Mouse (Mus musculus): ENCODE measurements around the gene Cd82. TPM values are rescaled to one million over a fixed set of nuclear protein-coding genes. Genes with fewer than 3 reads are reported as not detected.

The Cd82 gene
- polyA plus RNA-seq, 1 experiment from 2014 or later, result 22.2 TPM

DNA sequence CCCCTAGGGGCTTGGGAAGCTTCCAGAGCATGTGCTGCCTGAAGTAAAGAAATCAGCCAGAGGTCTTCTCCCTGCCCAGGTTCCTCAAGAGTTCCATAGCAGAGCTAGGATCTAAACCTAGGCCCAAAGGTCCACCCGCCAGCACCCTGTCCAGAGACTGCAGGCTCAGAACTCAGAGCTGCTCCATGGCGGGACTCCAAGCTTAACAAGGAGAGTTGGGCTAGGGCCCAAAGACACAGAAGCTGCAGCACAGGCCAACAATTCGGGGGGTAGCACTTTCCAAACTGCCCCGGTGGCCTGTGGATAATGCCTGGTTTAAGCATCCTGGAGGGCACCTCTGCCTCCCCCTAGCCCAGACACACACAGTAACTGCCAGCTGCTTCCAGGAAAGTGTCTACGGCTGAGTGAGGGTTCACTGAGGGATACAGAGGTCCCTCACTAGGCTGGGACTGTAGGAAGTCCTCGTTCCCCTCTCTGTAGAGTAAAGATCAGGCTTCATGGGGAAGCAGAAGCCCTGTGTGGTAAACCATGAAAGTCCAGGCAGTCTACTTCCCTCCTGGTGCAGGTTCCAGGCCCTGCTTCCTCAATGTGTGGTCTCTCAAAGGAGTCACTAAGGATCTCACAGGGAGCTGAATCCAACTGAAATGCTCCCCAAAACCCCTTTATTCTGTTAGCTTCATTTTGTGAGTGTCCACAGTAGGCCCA lies 5.4 kb downstream of the Cd82 start:
- Histone ChIP-seq H3K36me3 (ENCODE audit: insufficient read depth) (no peaks in the 10 kb centered on the region), H3K4me1 (ENCODE audit: insufficient read depth) (peaks cover 42% of the 10 kb centered on the region), H3K9me3 (ENCODE audit: low read depth, low read length) (no peaks in the 10 kb centered on the region), H3K27ac (ENCODE audit: low read depth) (no peak overlapping the region; the same call in 1 of the 2 replicates), H3K4me3 (ENCODE audit: low read depth, low read length) (no peak overlapping the region), H3K4me2 (no peak overlapping the region), H3K27me3 (ENCODE audit: insufficient read depth, low read length) (no peaks in the 10 kb centered on the region), H3K9ac (no peak overlapping the region)
- 57% methylated on average over 6 of the region's 6 CpGs for WGBS
- TF ChIP-seq CTCF (IDR thresholded peaks at IDR 0.05; ENCODE audit: low read depth), result no peak
- DNase-seq, result peak; percentile 64
- ATAC-seq (ENCODE audit: insufficient read depth), result no peak

DNA sequence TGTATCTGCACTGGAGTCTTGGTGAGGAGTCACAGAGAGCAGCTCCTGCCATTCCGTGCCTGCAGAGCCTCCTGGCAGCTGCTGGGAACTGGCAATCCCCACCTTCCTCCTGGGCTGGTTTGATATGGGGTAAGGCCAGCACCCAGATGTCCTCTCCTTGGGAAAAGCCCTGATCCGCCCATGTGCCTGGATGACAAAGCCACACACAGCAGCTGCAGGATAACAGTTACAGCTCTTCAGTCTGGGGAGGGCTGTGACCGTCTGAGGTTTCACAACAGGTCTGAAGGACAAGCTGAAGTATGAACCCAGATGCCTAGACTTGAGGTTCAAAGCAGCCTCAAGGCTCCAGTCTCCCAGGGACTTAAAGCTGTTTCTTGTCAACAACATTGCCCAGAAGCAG lies 6.8 kb downstream of the Cd82 start:
- Histone ChIP-seq H3K4me2 (no peak overlapping the region), H3K9me3 (ENCODE audit: low read depth, low read length) (no peaks in the 10 kb centered on the region), H3K27ac (ENCODE audit: low read depth) (peak overlapping the region; percentile 48; the same call in 1 of the 2 replicates), H3K27me3 (ENCODE audit: insufficient read depth, low read length) (no peaks in the 10 kb centered on the region), H3K4me3 (ENCODE audit: low read depth, low read length) (no peak overlapping the region), H3K4me1 (ENCODE audit: insufficient read depth) (peaks cover 38% of the 10 kb centered on the region), H3K36me3 (ENCODE audit: insufficient read depth) (no peaks in the 10 kb centered on the region), H3K9ac (no peak overlapping the region)
- ATAC-seq (ENCODE audit: insufficient read depth) (peak; percentile 50), DNase-seq (peak; percentile 85)
- no peak for TF ChIP-seq CTCF (IDR thresholded peaks at IDR 0.05; ENCODE audit: low read depth)
- WGBS, result 26% methylated on average over 3 of the region's 3 CpGs

DNA sequence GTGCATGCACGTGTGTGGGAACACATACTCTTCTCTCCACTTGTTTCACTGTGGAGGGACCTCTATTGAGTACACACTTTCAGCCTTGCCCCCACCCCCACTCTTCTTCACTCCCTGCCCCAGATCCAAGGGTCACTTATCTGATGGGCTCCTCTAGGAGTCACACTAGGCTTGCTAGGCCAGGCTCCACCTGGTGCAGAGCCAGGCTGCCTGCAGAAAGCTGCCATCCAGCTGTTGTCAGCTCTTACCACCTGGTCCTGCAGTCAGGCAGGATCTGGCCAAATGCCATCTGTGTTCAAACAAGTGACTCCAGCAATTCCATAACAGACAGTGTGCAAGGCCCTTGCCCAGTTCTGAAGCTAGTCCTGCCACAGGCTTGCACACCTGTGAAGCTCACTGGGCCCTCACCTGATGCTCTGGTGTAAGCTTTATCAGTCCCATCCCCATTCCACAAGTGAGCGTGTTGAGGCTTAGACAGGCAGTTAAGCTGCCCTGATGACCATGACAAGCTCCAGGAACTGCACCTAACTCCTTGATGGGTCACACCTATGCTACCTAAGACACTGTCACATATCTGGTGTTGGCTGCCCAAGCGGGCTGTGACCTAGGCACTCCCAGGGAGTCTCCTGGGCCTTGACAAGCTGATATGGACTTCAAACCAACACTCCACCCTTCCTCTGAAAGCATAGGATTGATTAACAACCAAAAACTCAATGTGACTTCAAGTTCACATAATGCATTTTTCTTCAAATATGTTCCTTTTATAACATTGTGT lies 7.9 kb downstream of the Cd82 start:
- no peak for TF ChIP-seq CTCF (IDR thresholded peaks at IDR 0.05; ENCODE audit: low read depth)
- Histone ChIP-seq H3K27me3 (ENCODE audit: insufficient read depth, low read length) (no peaks in the 10 kb centered on the region), H3K27ac (ENCODE audit: low read depth) (peak overlapping the region; percentile 42; the same call in 1 of the 2 replicates), H3K9ac (no peak overlapping the region), H3K4me2 (no peak overlapping the region), H3K36me3 (ENCODE audit: insufficient read depth) (no peaks in the 10 kb centered on the region), H3K9me3 (ENCODE audit: low read depth, low read length) (no peaks in the 10 kb centered on the region), H3K4me1 (ENCODE audit: insufficient read depth) (peaks cover 42% of the 10 kb centered on the region), H3K4me3 (ENCODE audit: low read depth, low read length) (no peak overlapping the region)
- 44% methylated on average over 3 of the region's 3 CpGs for WGBS
- DNase-seq (peak; percentile 64), ATAC-seq (ENCODE audit: insufficient read depth) (0 out of 2 replicates have a peak, but pooled peaks have one; percentile 0)

DNA sequence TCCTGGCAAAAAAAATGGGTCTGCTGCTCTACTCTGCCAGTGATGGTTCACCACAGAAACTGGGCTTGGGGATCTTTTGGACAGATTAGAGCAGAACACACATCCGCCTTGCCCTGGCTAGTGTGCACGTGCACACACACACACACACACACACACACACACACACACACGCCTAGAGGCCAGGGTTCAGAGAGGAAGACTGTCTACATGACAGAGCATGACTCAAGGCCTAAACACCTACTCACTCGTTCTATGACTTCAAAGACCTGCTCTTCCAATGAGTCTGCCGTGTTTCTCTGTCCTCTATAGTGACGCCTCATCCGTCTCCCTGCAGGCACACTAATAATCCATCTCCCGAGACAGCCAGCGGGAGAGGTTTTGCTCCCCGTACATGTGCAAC lies 8.6 kb downstream of the Cd82 start:
- ATAC-seq (ENCODE audit: insufficient read depth), result peak; percentile 4; the same call in 1 of the 2 replicates
- no peak overlapping the region for H3K9ac ChIP-seq
- TF ChIP-seq CTCF (IDR thresholded peaks at IDR 0.05; ENCODE audit: low read depth), result no peak
- no peaks in the 10 kb centered on the region for H3K9me3 ChIP-seq (ENCODE audit: low read depth, low read length)
- H3K4me3 ChIP-seq (ENCODE audit: low read depth, low read length), result no peak overlapping the region
- no peak for DNase-seq
- H3K4me2 ChIP-seq, result no peak overlapping the region
- H3K4me1 ChIP-seq (ENCODE audit: insufficient read depth), result peaks cover 36% of the 10 kb centered on the region
- peak overlapping the region; percentile 42; the same call in 1 of the 2 replicates for H3K27ac ChIP-seq (ENCODE audit: low read depth)
- WGBS, result 29% methylated on average over 10 of the region's 10 CpGs
- H3K36me3 ChIP-seq (ENCODE audit: insufficient read depth), result no peaks in the 10 kb centered on the region
- no peaks in the 10 kb centered on the region for H3K27me3 ChIP-seq (ENCODE audit: insufficient read depth, low read length)

DNA sequence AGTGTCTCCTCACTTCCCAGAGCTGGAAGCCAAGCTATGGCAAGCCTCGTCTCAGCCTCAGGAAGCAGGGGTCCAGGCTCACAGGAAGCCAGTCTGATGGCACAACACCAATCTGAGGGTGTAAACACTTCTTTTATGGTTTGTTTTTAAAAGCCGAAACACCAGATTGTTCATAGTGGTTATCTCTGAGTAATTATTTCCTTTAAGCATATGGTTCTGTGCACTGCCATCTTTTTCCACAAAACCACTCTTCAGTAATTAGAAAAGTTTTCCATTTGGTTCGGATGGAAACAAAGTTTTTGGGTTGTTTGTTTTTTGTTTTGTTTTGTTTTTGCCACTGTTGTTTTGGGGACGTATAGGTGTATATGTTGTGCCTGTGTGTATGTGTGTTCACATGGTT lies 9.9 kb downstream of the Cd82 start:
- no peaks in the 10 kb centered on the region for H3K27me3 ChIP-seq (ENCODE audit: insufficient read depth, low read length)
- peaks cover 23% of the 10 kb centered on the region for H3K4me1 ChIP-seq (ENCODE audit: insufficient read depth)
- no peak for ATAC-seq (ENCODE audit: insufficient read depth)
- DNase-seq, result no peak
- no peak overlapping the region for H3K4me2 ChIP-seq
- TF ChIP-seq CTCF (IDR thresholded peaks at IDR 0.05; ENCODE audit: low read depth), result no peak
- H3K4me3 ChIP-seq (ENCODE audit: low read depth, low read length), result no peak overlapping the region
- H3K36me3 ChIP-seq (ENCODE audit: insufficient read depth), result no peaks in the 10 kb centered on the region
- no peaks in the 10 kb centered on the region for H3K9me3 ChIP-seq (ENCODE audit: low read depth, low read length)
- 70% methylated on average over 4 of the region's 4 CpGs for WGBS
- H3K9ac ChIP-seq, result no peak overlapping the region
- H3K27ac ChIP-seq (ENCODE audit: low read depth), result no peak overlapping the region

DNA sequence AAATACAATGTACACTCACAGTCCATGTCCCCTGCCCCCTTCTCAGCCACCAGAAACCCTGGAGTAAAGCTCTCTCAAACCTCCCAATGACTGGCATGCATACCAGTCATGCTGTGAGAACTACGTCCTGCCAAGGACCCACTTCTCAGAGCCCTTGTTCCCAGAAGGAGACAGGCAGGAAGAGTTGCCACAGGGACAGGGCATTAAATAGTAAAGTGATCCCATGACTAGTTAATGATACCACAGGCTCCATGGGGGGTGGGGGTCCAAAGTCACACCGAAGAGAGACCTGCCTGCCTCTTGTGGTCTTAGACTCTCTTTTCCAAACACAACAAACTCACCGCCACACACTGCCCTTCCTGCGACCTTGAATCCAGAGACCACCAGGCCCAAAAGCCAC lies 10.4 kb downstream of the Cd82 start:
- Histone ChIP-seq H3K4me1 (ENCODE audit: insufficient read depth) (peaks cover 17% of the 10 kb centered on the region), H3K36me3 (ENCODE audit: insufficient read depth) (no peaks in the 10 kb centered on the region), H3K4me2 (no peak overlapping the region), H3K27me3 (ENCODE audit: insufficient read depth, low read length) (no peaks in the 10 kb centered on the region), H3K9me3 (ENCODE audit: low read depth, low read length) (no peaks in the 10 kb centered on the region), H3K27ac (ENCODE audit: low read depth) (no peak overlapping the region), H3K9ac (no peak overlapping the region), H3K4me3 (ENCODE audit: low read depth, low read length) (no peak overlapping the region)
- DNase-seq (no peak), ATAC-seq (ENCODE audit: insufficient read depth) (no peak)
- no peak for TF ChIP-seq CTCF (IDR thresholded peaks at IDR 0.05; ENCODE audit: low read depth)
- 73% methylated on average over 4 of the region's 4 CpGs for WGBS

DNA sequence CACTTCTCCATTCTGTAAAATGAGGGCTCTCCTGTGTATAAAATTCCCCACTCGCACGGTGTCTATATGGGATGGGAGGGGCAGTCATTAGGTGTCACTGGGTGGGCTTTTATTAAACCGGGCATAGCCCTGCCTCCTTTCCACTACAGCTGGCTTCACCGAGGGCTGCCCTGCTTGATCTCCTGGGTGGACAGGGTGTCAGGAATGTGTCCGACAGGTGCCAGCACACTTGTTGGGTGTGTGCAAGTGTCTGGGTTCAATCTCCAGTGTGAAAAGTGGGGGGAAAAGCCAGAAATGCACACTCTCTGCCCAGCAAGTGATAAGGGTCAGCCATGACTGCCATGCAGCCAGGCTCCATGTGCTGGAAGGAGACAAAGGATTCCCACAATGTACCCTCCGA lies 10.9 kb downstream of the Cd82 start:
- Histone ChIP-seq H3K36me3 (ENCODE audit: insufficient read depth) (no peaks in the 10 kb centered on the region), H3K9me3 (ENCODE audit: low read depth, low read length) (no peaks in the 10 kb centered on the region), H3K27me3 (ENCODE audit: insufficient read depth, low read length) (no peaks in the 10 kb centered on the region), H3K4me1 (ENCODE audit: insufficient read depth) (peaks cover 14% of the 10 kb centered on the region), H3K4me2 (no peak overlapping the region), H3K9ac (no peak overlapping the region), H3K4me3 (ENCODE audit: low read depth, low read length) (no peak overlapping the region), H3K27ac (ENCODE audit: low read depth) (no peak overlapping the region)
- TF ChIP-seq CTCF (IDR thresholded peaks at IDR 0.05; ENCODE audit: low read depth), result no peak
- no peak for ATAC-seq (ENCODE audit: insufficient read depth)
- 59% methylated on average over 6 of the region's 6 CpGs for WGBS
- DNase-seq, result no peak
